Mouse (Mus musculus) heart, embryonic 12.5 days (tissue): ENCODE measurements at regions not wholly inside any gene's neighbourhood (a gene's known extent, or its start where the extent isn't known, plus 50 kb on each side); places are given as distances from the start of the nearest gene placed in this dataset.

ENCODE experiments used
- ATAC-seq: fragments of 200-750 bp; cut with Nextera tagmentation; 2 replicates; pipeline ENCODE4 v1.8.0; 2017; ENCODE audit warnings: moderate TSS enrichment, moderate library complexity; ENCODE audit not compliant: insufficient number of reproducible peaks, low FRiP score
- H3K27ac ChIP-seq: fragments of 300-500 bp; sonication (generic); 2 replicates; pipeline ENCODE4 v1.5.1; 2016; ENCODE audit warnings: mild to moderate bottlenecking, moderate library complexity; ENCODE audit not compliant: poor library complexity, severe bottlenecking
- H3K27me3 ChIP-seq: fragments of 300-500 bp; sonication (generic); replicated peaks from 2 replicates; pipeline ENCODE4 v1.6.1; 2016; ENCODE audit warnings: mild to moderate bottlenecking, moderate library complexity
- H3K36me3 ChIP-seq: fragments of 300-500 bp; sonication (generic); 2 replicates; pipeline ENCODE4 v1.6.1; 2016; ENCODE audit warnings: mild to moderate bottlenecking, moderate library complexity
- H3K4me1 ChIP-seq: fragments of 300-500 bp; sonication (generic); replicated peaks from 2 replicates; pipeline ENCODE4 v1.6.1; 2016; ENCODE audit warnings: mild to moderate bottlenecking
- H3K4me2 ChIP-seq: fragments of 300-500 bp; sonication (generic); 2 replicates; pipeline ENCODE4 v1.6.1; 2016; ENCODE audit warnings: mild to moderate bottlenecking, moderate library complexity
- H3K4me3 ChIP-seq: fragments of 300-500 bp; sonication (generic); 2 replicates; pipeline ENCODE4 v1.5.1; 2016; ENCODE audit warnings: mild to moderate bottlenecking
- H3K9ac ChIP-seq: fragments of 300-500 bp; sonication (generic); 2 replicates; pipeline ENCODE4 v1.6.1; 2016; ENCODE audit warnings: mild to moderate bottlenecking, moderate library complexity
- H3K9me3 ChIP-seq: fragments of 300-500 bp; sonication (generic); replicated peaks from 2 replicates; pipeline ENCODE4 v1.6.1; 2016; ENCODE audit warnings: mild to moderate bottlenecking, moderate library complexity
- WGBS: fragments of 180-500 bp; shearing (Covaris S2); methylation state at CpG from one replicate; pipeline ENCODE4 v1.1.7; 2016; 5-methylcytosine and 5-hydroxymethylcytosine counted together

DNA sequence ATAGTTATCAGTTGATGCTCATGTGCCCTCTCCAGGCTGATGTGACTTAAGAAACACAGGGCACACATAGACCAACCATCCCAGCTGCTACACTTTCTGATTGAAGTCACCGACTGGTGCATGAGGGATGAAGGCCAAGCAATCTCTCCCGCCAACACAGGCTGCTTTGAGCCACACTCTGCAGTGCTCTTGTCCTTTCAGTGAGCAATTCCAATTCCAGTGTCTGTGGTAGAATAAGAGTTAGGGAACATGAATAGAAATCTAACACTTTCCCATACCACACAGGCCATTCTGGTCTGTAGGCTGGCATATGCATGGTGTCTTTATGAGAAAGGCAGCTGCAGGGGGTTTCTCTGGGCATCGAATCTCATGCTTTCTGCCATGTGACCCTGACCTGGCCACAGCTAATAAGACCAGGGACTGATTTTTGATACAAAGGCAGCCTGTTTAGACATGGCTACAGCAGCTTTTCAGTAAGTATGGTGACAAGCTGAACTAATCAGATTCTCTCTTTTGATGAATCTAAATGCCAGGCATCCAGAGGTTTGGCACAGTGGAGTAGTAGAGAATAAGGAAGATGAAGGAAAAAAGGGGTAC, 190.5 kb upstream of the Xrcc4 start:
- no peak overlapping the region for H3K4me3 ChIP-seq
- peaks cover 13% of the 10 kb centered on the region for H3K4me1 ChIP-seq
- WGBS = 50% methylated on average over 3 of the region's 3 CpGs
- H3K27me3 ChIP-seq = no peaks in the 10 kb centered on the region
- H3K36me3 ChIP-seq = no peaks in the 10 kb centered on the region
- no peak overlapping the region for H3K9ac ChIP-seq
- H3K4me2 ChIP-seq = no peak overlapping the region; the same call in 1 of the 2 replicates
- peak overlapping the region; percentile 68 for H3K27ac ChIP-seq
- peak; percentile 82 for ATAC-seq
- no peaks in the 10 kb centered on the region for H3K9me3 ChIP-seq

DNA sequence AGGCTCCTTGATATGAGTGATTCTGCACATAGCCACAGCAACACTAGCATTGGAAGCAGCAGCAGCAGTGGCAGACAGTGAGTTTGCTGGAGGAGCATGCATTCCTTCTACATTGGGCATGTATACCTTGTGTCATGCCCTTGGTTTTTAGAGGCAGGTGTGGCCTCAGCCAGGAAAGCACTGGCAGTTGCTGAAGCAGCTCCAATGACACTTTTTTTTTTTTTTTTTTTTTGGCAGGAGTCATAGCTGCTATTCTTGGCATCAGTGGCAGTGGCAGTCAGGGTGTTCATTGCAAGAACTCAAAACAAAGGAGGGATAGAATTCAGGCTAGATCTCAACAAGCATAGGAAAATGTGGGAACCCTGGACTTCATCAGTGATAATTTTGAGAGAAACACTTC, 189.9 kb upstream of the Xrcc4 start:
- H3K27ac ChIP-seq = peak overlapping the region; percentile 68

DNA sequence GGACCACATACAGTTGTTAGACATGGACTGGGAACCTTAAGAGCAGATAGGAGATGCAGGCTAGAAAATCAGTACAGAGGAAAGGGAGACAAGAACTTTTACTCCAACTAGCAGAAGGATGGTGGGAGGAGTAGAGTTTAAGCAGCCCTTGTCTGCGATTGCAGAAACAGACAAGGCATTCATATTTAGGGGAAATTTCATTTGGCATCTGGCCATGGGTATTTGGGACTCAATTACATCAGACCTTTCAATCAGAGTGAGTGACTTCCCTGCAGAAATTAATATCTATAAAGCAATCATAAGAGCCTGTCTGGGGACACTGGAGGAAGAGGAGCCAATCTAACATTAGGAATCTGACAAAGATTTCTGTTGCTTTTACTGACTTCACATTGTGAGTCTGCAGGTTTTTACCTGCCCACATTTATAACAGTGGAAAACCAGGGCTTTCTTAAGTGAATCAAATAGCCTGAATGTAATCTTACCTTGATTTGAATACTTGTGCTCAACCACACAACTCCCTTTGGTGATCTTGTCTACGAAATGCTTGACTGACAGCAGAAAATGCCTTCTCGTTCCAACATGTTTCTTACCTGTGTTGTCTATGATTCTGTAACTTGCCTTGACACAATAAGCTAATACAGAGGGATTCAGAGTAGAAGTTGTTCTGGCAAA, 169.8 kb upstream of the Xrcc4 start:
- Histone ChIP-seq H3K9me3 (peaks cover 3% of the 10 kb centered on the region; the same call in 1 of the 2 replicates), H3K4me2 (no peak overlapping the region), H3K4me1 (no peaks in the 10 kb centered on the region), H3K9ac (no peak overlapping the region), H3K27me3 (no peaks in the 10 kb centered on the region), H3K27ac (no peak overlapping the region), H3K4me3 (no peak overlapping the region), H3K36me3 (no peaks in the 10 kb centered on the region)
- 84% methylated on average over 3 of the region's 3 CpGs for WGBS
- ATAC-seq = no peak

More for the DNA sequence above, 189.9 kb upstream of the Xrcc4 start:
- H3K4me2 ChIP-seq = no peak overlapping the region; the same call in 1 of the 2 replicates
- H3K9me3 ChIP-seq = no peaks in the 10 kb centered on the region
- ATAC-seq = peak; percentile 64
- H3K4me1 ChIP-seq = peaks cover 13% of the 10 kb centered on the region
- H3K9ac ChIP-seq = no peak overlapping the region
- H3K36me3 ChIP-seq = no peaks in the 10 kb centered on the region
- H3K27me3 ChIP-seq = no peaks in the 10 kb centered on the region
- H3K4me3 ChIP-seq = no peak overlapping the region

DNA sequence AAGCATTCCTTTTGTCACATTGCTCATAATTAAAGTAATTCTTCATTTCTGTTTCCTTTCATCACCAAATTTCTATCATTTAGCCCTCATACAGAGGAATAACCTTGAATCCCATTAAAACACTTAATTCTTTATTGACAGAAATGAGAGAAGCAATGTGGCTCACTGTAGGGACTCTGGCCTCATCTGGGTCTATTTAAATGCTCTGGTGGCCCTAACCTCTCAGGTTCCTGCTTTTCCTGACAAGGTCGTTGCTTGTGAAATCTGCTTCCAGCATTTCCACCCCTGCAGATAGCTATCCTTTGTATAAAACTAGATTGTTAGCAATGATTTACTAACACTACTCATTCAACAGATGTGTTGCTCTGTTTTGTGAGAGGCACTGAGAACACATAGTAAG, 163.6 kb upstream of the Xrcc4 start:
- H3K36me3 ChIP-seq = no peaks in the 10 kb centered on the region
- H3K27me3 ChIP-seq = no peaks in the 10 kb centered on the region
- no peak overlapping the region for H3K27ac ChIP-seq
- H3K4me1 ChIP-seq = no peaks in the 10 kb centered on the region
- H3K9me3 ChIP-seq = no peaks in the 10 kb centered on the region
- WGBS = 22% methylated on average over 1 of the region's 1 CpGs
- H3K4me3 ChIP-seq = no peak overlapping the region
- no peak overlapping the region for H3K9ac ChIP-seq
- no peak overlapping the region for H3K4me2 ChIP-seq
- ATAC-seq = no peak

DNA sequence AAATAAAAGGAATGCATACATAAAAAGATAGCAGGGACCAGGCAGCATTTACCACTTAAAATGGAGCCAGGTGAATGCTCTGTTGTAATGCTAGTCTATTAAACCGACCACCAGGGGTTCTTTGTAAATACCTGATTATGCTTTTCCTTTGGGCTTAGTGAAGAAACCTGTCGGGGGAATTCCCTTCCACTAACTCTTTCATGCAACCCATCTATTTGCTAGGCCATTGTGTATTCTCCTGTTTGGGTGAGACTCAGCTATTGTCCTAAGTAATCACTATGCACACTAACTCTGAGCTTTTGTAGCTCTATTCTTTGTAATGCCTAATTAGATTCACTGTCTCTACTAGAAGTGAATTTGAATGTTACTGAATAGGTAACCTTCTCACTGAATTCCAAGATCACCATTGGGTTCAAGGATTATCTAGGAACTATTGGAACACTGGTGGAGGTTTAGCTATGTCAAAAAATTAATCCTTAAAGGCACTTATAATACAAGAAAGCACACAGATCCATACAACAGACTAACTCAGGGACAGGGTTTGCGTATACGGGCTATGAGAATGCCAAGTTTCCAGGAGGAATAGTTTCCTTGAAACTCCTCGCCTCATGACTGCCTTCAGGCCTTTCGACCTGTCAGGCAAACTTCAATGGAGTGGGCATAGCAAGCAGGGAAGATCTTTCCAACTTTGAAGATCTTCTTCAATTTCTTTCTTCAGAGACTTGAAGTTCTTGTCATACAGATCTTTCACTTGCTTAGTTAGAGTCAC, 156.8 kb upstream of the Xrcc4 start:
- H3K27ac ChIP-seq = no peak overlapping the region
- no peak overlapping the region for H3K9ac ChIP-seq
- no peak overlapping the region for H3K4me3 ChIP-seq
- H3K4me1 ChIP-seq = no peaks in the 10 kb centered on the region
- 83% methylated on average over 6 of the region's 6 CpGs for WGBS
- ATAC-seq = no peak
- H3K9me3 ChIP-seq = peaks cover 6% of the 10 kb centered on the region; the same call in 1 of the 2 replicates
- no peak overlapping the region for H3K4me2 ChIP-seq
- H3K36me3 ChIP-seq = no peaks in the 10 kb centered on the region
- H3K27me3 ChIP-seq = no peaks in the 10 kb centered on the region

DNA sequence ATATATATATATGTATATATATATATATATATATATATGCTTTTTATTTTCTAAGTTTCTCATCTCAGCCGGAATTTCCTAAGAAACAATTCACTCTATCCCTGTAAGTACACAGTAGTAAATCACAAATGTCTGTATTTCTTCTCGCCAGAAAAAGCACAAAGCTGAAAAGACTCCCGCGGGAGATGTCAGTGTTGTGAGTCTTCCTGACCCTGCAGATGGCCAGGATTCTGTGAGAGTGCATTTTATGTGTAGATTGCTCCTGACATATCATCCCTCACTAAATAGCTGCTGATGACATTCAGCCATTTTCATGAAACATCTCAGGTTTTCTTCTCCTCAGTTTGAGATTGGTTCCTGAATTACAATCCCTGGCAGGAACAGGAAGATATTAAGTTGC, 148.9 kb upstream of the Xrcc4 start:
- no peaks in the 10 kb centered on the region for H3K4me1 ChIP-seq
- ATAC-seq = no peak
- no peak overlapping the region for H3K4me2 ChIP-seq
- no peak overlapping the region for H3K4me3 ChIP-seq
- WGBS = 65% methylated on average over 4 of the region's 4 CpGs
- no peaks in the 10 kb centered on the region for H3K27me3 ChIP-seq
- 0 out of 2 replicates have a peak, but pooled peaks cover 2% of the 10 kb centered on the region for H3K9me3 ChIP-seq
- H3K36me3 ChIP-seq = no peaks in the 10 kb centered on the region
- H3K9ac ChIP-seq = no peak overlapping the region
- H3K27ac ChIP-seq = no peak overlapping the region

DNA sequence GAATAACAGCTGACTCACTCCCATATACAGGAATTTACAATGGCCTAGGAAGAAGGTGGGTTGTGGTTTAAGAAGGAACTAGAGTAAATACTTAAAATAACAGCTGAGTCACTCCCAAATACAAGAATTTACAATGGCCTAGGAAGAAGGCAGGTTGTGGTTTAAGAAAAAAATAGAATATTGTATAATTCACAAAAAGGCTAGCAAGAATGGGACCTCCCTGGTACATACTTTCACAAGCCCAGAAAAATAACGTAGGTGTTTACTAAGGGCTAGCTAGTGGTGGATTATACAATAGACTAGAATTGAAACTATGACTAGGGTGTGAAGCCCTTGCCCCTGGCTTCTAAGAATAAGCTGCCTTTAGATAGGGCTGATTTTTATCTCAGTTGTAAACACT, 144.6 kb upstream of the Xrcc4 start:
- no peaks in the 10 kb centered on the region for H3K27me3 ChIP-seq
- H3K27ac ChIP-seq = no peak overlapping the region
- H3K4me3 ChIP-seq = no peak overlapping the region
- H3K36me3 ChIP-seq = no peaks in the 10 kb centered on the region
- no peaks in the 10 kb centered on the region for H3K4me1 ChIP-seq
- no peak for ATAC-seq
- no peaks in the 10 kb centered on the region for H3K9me3 ChIP-seq
- WGBS = 81% methylated on average over 1 of the region's 1 CpGs
- H3K4me2 ChIP-seq = no peak overlapping the region
- no peak overlapping the region for H3K9ac ChIP-seq

DNA sequence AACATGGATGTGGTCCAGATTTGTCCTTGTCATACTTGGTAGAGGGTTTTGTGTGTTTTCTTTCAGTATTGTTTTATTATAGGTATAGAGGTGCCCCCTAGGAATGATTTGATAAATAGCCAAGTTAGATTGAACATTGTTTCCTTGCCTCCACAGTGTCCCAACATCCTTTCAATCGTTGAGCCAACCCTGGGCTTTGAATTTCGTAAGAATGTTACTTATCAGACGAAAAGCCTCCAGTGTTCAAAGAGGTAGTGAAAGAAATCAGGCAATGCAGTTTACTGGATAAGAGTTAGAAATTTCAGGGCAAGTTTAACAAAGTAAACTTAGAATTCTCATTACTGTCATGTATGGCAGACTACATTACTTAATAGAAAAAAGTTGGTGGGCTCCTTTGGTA, 144.2 kb upstream of the Xrcc4 start:
- Histone ChIP-seq H3K4me1 (no peaks in the 10 kb centered on the region), H3K36me3 (no peaks in the 10 kb centered on the region), H3K27me3 (no peaks in the 10 kb centered on the region), H3K9ac (no peak overlapping the region), H3K9me3 (no peaks in the 10 kb centered on the region), H3K27ac (no peak overlapping the region), H3K4me2 (no peak overlapping the region), H3K4me3 (no peak overlapping the region)
- 56% methylated on average over 3 of the region's 3 CpGs for WGBS
- no peak for ATAC-seq

DNA sequence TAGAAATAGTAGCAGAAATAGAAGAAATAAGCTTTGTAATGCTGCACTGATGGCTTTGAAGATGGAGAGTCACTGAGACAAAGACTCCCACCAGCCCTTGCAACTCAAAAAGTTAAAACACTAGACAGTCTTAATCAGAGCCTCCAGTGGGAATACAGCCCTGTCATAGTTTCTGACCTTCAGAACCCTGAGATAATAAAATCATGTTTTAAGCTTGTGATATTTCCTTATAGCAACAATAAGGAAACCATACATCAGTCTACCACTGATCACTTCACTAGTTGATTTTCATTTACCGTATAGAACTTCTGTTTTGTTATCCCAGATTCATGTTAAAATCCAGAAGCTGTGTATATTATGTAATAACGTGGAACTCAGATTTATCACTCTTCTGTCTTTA, 139.7 kb upstream of the Xrcc4 start:
- H3K9me3 ChIP-seq = no peaks in the 10 kb centered on the region
- no peak for ATAC-seq
- no peaks in the 10 kb centered on the region for H3K4me1 ChIP-seq
- 86% methylated on average over 2 of the region's 2 CpGs for WGBS
- no peak overlapping the region for H3K4me3 ChIP-seq
- H3K27ac ChIP-seq = no peak overlapping the region
- H3K9ac ChIP-seq = no peak overlapping the region
- H3K4me2 ChIP-seq = no peak overlapping the region
- no peaks in the 10 kb centered on the region for H3K36me3 ChIP-seq
- no peaks in the 10 kb centered on the region for H3K27me3 ChIP-seq

DNA sequence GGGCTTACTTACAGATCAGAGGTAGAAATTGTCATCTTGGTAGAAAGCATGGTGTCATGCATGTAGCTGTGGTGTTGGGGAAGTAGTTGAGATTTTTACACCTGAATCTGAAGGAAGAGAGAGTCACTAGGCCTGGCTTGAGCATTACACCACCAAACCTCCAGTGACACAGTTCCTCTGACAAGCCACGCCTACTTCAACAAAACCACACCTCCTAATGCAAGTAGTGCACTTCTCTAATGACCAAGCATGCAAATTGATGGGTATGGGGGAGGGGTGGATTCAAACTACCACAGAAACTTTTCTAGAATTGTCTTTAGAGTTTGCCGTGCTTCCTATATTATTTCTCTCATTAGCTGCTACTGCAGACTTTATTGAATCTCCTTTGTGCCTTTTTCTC, 136.8 kb upstream of the Xrcc4 start:
- ATAC-seq = no peak
- Histone ChIP-seq H3K4me2 (no peak overlapping the region), H3K4me3 (no peak overlapping the region), H3K4me1 (no peaks in the 10 kb centered on the region), H3K27ac (no peak overlapping the region), H3K27me3 (no peaks in the 10 kb centered on the region), H3K9me3 (peaks cover 4% of the 10 kb centered on the region; the same call in 1 of the 2 replicates), H3K9ac (no peak overlapping the region), H3K36me3 (no peaks in the 10 kb centered on the region)
- WGBS = 88% methylated on average over 2 of the region's 2 CpGs

DNA sequence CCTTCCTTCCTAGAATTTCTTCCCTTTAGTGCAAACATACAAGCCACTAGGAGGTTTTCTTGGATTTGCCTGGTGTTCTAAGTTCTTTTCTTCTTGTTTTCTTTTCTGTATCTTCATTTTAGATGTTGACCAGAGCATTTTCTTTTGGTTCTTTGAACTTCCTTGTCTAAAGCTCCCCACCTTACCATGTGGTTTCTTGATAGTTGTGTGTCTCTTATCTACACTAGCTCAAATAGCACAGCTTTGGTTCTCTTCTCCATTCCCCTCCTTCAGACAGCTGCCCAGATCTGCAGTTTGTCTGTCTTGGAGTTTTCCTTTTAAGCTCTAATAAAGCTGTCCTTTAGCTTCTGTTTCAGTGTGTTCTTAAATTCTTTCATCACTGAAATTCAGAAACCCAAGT, 123.0 kb upstream of the Xrcc4 start:
- no peaks in the 10 kb centered on the region for H3K9me3 ChIP-seq
- H3K27me3 ChIP-seq = no peaks in the 10 kb centered on the region
- no peaks in the 10 kb centered on the region for H3K4me1 ChIP-seq
- no peak overlapping the region for H3K4me2 ChIP-seq
- no peak overlapping the region for H3K27ac ChIP-seq
- H3K9ac ChIP-seq = no peak overlapping the region
- no peak overlapping the region for H3K4me3 ChIP-seq
- no peaks in the 10 kb centered on the region for H3K36me3 ChIP-seq
- no peak for ATAC-seq
